Mouse (Mus musculus) ovary, postnatal 36 days (tissue): ENCODE measurements around the gene Xntrpc.
"Not testable (repeated sequence)": the region's sequence is repeated elsewhere in the genome, so short reads cannot be mapped to it uniquely, and the experiment has no call there.

Experiments used
- DNase-seq: peaks from one replicate; pipeline ENCODE4 v3.0.0; 2022; ENCODE audit warnings: low spot score, mixed read lengths

Gene Xntrpc

DNA sequence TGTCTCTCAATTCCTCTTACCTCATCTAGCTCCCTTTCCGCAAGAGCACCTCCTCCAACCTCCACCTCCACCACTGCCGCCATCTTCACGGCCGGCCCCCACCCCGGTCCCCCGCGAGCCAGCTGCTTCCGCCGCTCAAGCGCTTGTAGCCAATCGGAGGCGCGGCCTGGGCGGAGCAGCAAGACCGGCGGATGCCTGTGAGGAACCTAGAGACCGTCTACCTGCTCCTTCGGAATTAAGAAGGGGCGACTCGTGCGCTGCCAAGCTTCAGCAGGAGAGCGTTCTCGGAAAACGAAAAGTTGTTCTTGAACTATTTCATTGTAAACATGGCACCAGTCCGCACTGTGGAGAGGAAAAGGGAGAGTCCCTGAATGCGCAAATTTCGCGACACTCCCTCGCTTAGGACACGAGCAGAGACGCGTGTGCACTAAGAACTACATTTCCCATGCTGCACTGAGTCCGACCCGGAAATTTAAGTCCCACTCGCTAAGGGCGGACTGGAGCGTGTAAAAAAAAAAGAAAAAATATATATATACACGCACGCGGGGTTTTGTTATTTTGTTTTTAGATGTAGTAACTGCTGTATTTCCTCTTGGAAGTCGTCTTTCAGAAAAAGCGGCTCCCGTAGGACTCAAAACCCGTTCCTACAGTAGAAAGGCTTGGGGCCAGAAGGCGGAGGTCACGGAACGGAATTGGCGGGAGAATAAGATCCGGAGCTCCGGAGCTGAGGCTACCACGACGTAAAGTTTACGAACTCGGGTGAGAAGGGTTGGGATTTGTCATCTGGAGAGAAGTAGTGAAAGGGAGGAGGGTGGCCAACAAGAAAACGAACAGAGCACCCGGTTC, at the start of gene Xntrpc, which contains the start of the genes Rnf121 and Xndc1:
TSS of gene Xntrpc (plus strand) at position 668 of the 846 bp plus-strand sequence.
TSS of gene Rnf121 (minus strand) at position 424 of the 846 bp plus-strand sequence.
TSS of gene Xndc1 (plus strand) at position 466 of the 846 bp plus-strand sequence.
- peak; percentile 91 for DNase-seq

DNA sequence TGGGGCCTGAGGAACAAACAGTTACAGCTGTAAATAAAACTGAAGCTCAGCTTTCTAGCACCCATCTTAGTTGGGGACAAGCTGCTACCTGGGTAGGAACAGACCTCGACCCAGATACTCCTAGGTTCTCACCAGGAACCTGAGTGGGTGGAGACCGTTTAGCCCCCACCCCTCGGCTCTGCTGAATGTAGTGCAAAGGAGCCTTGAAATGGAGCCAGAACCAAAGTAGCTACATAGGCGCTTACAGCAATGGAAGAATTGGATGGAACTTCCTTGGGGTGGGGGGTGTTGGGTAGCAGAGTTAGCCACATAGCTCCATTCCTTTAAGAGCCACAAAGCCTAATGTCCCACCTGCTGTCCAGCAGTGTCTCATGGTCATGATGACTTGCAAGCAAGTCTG, 48.6 kb upstream of the Xntrpc start:
- no peak for DNase-seq

DNA sequence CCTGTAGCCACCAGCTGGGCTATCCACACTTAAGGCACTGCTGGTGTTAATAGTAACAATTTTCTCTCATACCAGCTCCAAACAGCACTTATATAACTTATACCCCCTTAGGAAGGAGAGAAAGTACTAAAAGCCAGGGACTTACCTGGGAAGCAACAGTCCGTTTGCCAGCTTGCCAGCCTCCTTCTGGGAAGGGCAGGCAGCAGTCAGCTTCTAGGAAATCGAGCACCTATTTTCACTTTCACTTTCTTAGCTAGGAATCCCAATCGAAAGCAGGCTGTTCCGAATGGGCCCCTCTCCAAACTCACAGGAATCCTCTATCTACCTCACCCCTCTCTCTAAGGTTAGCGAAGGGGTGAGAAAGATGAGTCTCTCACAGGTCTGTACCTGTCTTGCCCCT, 48.1 kb upstream of the Xntrpc start:
- no peak for DNase-seq

DNA sequence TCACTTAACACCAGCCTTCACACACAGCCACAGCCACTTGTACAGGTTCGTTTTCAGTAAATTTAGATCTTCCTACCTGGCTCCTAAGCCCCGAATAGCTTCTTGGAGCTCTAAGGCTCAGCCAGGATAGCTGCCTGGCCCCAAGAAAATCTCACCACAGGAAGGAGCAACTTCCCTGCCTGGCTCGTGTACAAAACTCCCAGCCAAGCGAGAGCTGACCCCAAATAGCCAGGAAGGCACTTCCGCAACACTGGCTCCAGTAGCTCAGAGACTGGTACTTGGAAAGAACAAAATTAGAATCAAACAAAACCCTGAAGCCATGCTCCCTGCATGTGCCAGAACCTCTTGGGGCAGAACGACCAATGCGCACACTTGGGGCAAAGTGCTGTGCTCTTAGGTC, 47.5 kb upstream of the Xntrpc start:
- no peak for DNase-seq

DNA sequence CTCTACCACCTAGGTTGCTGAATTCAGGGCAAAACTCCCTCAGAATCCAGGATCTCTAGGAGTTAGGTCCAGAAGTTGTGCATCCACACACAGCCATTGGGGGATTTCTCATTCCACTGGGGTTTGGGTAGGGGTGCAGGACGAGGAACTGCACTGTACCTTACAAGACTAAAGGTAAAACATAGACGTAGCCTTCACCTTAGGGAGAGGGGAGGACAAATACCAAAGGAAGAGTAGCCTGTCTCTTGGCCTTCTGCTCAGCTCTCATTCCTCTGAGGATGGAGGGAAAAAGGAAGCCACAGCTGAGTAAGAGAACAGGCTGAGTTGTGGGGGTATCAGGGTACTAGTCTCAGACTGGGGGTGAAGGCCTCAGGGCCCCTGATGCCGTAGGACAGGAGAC, 46.9 kb upstream of the Xntrpc start, which contains the start of gene Il18bp:
TSS of gene Il18bp (minus strand) at position 101 of the 400 bp plus-strand sequence.
- no peak for DNase-seq

DNA sequence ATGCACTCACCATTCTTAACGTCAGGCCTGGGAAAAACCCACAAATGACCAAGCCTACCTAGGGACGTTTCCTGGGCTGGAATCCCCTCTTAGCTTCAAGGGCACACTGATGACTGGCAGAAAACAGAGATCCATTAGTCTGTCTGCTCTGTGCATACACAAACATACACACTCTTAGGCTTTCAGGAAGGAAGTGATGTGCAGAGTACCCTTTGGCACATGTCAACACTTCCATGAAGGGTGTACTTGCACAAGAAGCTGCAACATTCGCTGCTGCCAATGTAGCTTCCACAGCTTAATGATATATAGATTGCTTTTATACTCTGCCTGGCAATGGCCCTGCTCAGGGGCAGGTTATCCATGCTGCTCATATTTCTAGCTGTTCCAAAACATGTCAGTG, 46.2 kb upstream of the Xntrpc start:
- DNase-seq, result no peak

DNA sequence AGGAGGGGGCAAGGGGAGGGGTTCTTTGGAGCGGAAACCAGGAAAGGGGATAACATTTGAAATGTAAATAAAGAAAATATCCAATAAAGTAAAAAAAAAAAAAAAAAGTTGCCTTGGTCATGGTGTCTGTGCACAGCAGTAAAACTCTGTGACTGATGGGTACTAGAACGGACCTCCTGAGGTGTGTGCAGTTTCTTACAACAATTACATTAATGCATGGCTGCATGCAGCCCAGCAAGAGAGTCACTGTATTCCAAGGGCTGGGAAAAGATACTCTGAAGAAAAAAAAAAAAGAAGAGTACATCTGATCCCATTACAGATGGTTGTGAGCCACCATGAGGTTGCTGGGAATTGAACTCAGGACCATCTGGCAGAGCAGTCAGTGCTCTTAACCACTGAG, 44.6 kb upstream of the Xntrpc start:
- DNase-seq, result not testable (repeated sequence)

DNA sequence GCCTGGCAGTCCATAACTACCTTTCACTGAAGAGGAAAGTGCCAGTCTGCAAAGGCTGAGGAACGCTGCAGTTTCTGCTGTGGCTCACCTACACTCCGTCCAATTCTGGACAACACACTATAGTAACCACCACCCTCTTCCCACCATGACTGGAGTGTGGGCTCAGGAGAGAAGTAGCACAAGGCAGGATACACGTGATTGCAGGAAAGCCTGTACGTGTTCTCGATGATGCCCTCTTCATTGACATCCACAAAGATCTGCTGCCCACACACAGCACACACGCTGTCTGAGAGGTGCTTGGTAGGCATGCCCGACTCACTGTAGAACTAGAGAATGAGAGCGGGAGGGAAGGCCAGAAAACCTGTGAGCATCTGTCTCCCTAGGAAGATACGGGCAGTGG, 41.7 kb upstream of the Xntrpc start:
- no peak for DNase-seq

DNA sequence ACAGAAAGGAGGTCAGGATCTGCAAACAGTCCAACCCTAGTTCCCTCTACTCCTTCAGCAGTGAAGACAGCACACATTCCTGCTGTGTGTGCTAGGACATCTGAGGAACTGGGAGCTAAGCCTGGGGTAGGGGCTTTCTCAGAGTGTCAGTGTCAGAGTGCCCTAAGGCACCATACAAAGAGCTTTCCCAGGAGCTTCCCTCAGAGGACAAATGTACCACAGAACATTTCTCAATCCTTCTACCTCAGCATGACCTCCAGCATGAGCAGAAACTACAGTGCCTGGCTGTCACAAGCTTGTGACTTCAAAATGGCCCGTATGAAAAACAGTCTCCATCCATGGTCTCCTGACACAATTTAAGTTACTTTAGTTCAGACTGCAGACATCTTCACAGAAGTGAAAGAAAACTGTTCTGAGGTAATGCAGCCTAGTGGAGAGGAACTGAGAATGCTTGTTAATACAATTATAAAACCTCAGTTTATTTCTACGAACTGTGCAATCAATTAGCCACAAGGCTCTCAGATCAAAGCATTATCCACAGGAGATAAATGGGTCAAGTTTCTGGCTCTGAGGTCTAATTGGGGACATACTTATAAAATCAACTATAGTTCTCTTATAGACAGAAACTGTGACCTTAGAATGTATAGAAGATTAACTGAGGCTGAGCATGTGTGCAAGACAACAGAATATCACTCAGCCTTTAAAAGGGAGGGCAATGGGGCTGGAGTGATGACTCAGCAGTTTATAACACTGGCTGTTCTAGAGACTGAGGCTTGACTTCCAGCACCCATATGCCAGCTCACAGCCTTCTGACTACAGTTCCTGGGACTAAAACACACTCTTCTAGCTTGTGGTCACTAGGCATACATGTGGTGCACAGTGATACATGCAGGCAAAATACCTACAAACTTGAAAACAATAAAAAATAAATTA, 40.1 kb upstream of the Xntrpc start:
- no peak for DNase-seq

DNA sequence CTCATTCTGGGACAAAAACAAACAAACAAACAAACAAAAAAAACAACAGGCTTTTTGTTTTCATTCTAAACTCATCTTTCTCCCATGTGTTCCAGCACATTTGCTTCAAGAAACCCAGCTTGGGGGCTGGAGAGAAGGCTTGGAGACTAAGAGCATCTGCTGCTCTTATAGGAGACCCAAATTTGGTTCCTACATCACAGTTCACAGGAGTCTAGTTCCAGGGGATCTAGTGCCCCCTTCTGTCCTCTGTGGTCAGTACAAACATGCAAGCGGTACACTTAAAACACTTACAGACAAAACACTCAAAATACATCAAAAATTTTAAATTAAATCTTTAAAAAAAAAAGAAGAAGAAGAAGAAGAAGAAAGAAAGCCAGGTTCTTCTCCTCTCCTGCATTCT, 30.6 kb upstream of the Xntrpc start:
- no peak for DNase-seq

DNA sequence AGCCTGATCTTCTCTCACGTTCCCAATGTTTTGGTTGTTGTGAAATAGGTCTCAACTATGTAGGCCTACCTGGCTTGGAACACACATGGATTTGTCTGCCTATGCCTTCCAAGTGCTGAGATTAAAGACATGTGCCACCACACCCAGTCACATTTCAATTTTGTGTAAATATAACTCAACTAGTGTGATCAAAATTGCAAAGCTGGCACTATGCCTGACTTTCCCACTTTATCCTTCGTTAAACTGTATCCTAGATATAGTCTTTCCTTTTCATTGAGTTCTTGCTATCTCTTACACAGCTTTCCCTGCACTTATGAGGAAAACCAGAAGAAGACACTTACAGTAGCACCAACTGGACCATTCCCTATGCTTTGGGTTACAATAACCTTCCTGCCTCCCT, 30.0 kb upstream of the Xntrpc start:
- no peak for DNase-seq

DNA sequence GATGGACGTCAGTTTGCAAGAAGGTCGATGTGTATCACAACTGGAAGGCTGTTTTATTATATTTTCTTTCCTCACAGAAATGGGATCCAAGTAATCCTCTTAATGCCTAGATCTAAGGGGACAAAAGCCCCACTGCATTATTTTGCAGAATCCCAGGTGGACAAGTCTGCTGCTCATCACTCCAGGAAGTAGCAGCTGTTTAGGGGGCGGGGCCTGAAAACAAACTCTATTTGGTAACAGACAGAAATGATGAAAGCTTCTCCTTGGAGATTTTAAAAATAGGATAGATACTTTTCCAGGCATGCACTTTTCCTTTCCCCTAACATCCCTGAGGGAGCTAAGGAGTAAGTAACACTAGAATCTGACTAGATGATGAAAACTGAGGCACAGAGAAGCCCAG, 28.2 kb upstream of the Xntrpc start:
- no peak for DNase-seq

DNA sequence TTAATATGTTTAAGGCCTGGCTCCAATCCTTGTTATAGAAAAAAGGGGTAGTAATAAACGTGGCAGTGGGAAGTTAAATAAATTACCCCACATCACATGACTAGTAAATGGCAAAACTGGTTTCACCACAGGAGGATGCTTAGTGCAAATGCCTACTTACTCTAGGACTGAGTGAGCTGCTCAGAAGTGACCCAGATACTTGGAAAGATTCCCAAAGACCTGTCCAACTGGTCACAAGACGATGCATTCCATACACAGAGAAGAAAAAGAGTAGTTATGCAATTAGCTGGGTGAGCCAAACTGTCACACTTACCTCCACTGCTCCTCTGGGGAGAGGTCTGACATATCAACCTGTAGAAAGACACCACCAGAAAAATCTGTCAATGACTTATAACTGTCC, 23.2 kb upstream of the Xntrpc start:
- DNase-seq, result no peak

DNA sequence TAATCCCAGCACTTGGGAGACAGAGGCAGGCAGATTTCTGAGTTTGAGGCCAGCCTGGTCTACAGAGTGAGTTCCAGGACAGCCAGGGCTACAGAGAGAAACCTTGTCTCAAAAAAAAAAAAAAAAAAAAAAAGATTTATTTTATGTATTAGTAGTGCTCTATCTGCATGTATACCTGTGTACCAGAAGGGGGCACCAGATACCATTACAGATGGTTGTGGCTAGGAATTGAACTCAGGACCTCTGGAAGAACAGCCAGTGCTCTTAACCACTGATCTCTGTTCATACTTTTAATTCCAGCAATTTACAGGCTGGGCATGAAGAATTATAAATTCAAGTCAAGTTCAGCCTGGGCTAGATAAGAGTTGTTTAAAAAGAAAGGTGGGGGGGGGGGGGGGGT, 17.0 kb upstream of the Xntrpc start:
- DNase-seq, result not testable (repeated sequence)

DNA sequence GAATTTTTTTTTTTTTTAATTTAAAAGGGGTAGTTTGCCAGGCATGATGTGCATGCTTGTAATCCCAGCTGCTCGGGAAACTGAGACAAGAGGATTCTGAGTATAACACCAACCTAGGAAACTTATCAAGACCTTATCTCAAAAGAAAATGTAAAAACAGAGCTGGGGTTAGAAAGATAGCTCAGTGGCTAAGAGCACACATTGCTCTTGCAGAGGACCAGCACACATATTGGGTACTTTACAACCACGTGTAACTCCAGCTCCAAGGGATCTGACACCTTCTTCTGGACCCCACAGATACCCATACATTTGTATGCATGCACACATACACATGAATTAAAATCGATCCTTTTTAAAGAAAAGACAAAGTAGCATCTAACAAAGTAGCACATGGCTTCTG, 4.2 kb upstream of the Xntrpc start:
- no peak for DNase-seq

DNA sequence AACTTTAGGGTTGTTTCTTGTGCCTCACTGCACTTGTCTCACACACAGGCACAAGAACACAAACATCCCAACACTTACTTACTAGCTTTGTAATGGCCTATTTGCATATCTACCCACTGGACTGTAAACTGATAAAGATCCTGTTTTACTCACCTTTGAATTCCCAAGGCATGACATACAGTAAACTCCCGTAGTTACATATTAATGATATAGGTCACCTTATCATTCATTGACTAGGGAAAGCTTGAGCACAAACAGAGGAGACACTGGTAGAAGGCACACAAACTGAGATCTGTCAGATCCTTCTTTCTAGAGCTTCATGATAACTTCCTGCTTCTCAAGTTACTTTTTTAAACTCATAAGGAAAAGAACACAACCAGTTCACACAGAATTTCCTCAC, 3.3 kb upstream of the Xntrpc start:
- no peak for DNase-seq

DNA sequence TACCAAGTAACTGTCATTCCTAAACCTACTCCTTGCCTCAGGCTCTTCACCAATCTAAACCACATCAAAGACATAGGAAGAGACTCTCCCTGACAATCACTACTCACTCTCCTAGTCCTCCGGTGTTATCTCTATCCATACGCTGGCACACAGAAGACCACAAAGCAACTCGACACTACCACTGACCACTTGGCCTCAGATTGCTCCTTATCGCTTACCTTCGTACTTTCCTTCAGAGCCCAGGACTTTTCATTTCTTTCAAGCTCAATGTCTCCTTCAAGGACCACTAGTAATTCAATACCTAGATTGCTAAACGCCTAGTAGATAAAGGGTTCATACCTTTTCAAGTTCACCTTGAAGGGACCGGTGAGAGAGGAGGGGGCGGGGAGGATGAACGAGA, 1.6 kb upstream of the Xntrpc start:
- DNase-seq, result no peak

DNA sequence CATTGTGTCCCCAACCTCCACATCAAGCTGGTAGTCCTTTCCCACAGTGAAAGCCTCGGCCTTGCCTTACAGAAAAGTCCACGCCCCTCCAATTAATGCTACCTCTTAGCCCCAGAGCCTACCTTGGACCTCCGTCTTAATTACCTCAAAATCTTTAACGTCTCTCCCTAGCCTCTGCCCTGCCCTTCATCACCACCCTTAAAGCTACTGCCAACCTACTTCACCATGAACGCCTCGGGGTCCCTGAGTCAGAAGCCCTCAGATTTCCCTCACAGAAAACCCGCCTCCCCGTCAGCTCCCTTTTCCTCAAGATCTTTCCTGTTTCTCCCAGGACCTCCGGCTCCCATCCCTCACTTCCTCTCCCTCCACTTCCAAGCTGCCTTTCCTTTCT, 863 bp upstream of the Xntrpc start:
- no peak for DNase-seq

DNA sequence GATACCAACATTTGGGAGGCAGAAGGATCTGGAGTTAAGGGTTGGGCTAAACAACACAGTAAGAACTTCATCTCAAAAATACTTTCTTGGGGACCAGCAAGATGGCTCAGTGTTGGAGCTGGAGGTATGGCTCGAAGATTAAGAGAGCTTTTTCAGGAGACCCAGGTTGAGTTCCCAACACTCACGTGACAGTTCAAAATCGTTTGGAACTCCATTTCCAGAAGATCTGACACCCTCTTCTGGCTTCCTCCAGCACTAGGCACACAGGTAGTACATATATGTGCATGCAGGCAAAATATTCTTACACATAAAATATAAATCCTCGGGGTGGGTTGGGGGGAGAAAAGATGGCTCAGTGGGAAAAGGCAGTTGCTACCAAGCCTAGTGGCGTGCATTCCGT, 850 bp downstream of the Xntrpc start:
- no peak for DNase-seq

DNA sequence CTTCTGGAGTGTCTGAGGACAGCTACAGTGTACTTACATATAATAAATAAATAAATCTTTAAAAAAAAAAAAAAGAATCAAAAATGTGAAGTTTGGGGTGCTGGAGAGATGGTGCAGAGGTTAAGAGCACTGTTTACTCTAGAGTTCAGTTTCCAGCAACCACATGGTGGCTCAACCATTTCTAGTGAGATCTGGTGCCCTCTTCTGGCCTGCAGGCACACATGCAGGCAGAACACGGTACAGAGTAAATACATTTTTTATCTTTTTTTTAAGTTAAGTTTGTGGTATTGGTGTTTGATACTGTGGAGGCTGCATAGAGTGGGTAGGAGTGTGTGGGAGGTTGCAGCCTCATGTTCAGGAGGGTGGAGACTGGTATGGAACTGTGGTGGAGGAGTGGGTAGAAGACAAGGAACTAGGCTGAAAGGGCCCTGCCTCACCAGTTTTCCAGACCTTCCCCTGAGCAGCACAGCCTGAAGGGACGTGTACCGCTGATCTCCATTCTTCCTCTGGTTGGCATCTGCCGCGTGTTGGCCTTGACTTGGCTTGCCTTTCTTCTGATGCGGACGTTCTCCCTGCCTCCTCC, 11.3 kb downstream of the Xntrpc start:
- DNase-seq, result no peak

DNA sequence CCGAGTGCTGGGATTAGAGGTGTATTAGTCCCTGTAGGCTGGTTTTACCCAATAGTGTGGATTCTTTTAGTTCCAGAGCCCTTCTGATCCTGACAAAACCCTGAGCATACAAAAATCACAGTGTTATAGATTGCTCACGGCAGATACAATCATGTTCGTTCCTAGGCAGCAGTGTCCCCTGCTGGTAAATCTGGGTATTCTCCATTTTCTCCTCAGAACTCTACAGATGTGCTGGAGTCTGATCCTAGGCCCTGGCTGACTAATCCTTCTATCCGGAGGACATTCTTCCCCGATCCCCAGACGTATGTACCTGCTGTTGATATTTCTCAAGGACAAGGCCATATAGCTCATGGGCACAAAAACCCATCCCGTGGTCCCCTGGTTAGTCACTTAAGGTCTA, 13.0 kb downstream of the Xntrpc start:
- DNase-seq, result no peak

DNA sequence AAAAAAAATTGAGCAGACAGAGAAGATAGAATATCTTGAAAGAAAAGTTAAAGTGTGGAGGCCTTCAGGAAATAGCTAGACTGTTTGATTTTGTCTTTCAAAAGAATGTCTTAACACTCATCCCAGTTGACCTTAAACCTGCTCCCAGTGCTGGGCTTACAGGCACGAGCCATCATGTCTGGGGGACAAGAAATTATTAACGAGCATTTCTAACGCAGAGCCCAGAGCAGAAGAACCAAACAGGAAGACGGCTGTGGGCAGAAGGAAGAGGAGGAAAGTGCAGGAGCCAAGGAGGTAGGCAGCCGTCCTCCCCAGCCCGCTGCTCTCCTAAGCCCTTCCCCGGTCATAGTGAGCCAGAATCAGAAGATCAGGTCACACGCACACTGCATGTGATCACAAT, 14.8 kb downstream of the Xntrpc start:
- no peak for DNase-seq

DNA sequence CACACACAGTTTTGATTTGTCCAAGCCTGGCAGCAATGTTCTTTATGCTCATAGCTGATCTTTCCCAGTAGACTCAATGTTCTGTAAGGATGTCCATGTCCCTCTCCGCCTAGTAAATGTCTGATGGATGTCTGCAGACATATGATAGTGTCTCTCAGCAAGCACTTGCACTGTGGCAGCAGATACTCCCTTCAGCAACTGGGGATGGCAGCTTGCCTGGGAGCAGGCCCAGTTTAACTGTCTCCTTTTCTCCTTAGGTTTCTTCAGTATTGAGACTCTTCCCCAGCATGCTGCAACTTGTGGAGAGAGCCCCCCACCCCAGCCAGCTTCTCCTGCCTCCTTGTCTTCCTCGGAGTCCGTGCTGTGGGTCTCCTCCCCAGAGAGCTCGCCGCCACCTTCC, 16.3 kb downstream of the Xntrpc start:
- DNase-seq, result no peak
